Mouse (Mus musculus): ENCODE data around the gene Notch4. TPM values are rescaled to one million over a fixed set of nuclear protein-coding genes. Genes with fewer than 3 reads are reported as not detected.

The Notch4 gene
- polyA plus RNA-seq, 2 experiments: 0.67 to 0.99 TPM

DNA sequence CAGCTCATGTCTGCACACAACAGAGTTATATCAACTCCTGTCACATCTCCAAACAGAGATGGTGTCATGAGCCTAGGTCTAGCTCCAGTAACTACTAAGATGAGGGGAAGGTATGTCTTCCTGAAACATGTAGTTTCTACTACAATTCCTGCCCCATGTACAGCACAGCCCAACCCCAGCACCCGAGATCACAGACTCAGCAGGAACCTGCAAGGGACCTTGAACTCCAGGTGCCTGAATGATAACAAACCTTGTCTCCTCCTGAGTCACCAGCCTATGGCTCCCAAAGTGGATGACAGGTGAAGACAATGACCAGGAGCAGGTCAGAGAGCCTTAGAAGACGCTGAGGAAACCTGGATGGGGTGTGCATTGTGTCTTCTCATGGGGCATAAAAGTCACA is 14.2 kb upstream of the Notch4 start:
- Histone ChIP-seq H3K4me1 (replicated peaks; ENCODE audit: control insufficient read depth in 2 of 2, insufficient read depth in 2 of 2, low read length in 1 of 2) (no peaks in the 10 kb centered on the region), H3K4me2 (ENCODE audit: low read depth) (no peak overlapping the region), H3K9me3 (ENCODE audit: control insufficient read depth, low read length) (no peaks in the 10 kb centered on the region), H3K27ac (no peak overlapping the region), H3K36me3 (replicated peaks; ENCODE audit: control insufficient read depth, insufficient read depth, low read depth) (no peaks in the 10 kb centered on the region), H3K27me3 (ENCODE audit: control insufficient read depth, insufficient read depth, low read length) (no peaks in the 10 kb centered on the region), H3K9ac (replicated peaks) (no peak overlapping the region), H3K4me3 (ENCODE audit: insufficient read depth in 1 of 2, low read depth in 2 of 2, low read length in 2 of 2) (no peak overlapping the region)
- ATAC-seq (ENCODE audit: insufficient read depth): no peak
- 31% methylated on average over 2 of the region's 2 CpGs for WGBS (ENCODE audit: insufficient replicate concordance)
- TF ChIP-seq EP300 (IDR thresholded peaks at IDR 0.05; ENCODE audit: low read depth) (no peak), CTCF (IDR thresholded peaks at IDR 0.05; ENCODE audit: low read depth) (no peak)
- DNase-seq (ENCODE audit: low read depth in 3 of 3, low spot score in 3 of 3): no peak

DNA sequence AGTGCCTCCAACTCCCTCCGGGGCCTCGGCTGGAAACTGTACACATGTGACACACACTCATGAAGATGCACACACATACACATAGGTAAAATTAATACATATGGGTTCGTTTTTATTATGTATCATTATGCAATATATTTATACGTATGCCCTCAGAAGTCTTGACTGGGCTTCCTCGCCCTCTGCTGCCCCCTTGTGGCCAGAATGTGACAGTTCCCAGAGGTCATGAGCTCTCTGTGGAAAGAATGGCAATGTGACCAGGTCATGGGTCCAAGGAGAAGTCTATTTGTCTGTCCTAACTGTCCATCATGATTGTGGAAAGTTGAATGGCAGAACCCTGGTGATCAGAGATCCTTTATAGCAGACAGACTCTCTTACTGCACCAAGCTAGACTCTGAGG is 8.6 kb upstream of the Notch4 start:
- H3K9ac ChIP-seq (replicated peaks): no peak overlapping the region
- no peak for ATAC-seq (ENCODE audit: insufficient read depth)
- WGBS (ENCODE audit: insufficient replicate concordance): 16% methylated on average over 5 of the region's 5 CpGs

DNA sequence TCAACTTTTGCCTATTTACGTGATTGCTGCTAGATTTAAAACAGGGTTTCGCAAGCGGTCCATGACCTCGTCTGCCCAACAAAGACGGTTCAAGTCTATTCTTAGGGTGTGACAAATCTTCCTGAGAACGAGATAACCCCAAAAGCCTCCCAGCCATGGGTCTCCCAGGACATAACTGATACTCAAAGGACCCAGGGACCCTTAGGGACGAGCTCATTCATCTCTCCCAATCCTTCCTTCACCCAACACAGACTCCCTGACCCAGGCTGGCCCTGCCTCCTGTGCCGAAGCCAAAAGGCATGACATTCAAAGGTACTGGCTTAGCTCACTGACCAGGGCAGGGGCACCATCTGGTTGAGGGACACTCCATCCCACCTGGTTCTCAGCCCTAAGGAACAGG is 7.7 kb upstream of the Notch4 start:
- no peak overlapping the region for H3K4me3 ChIP-seq (ENCODE audit: insufficient read depth in 1 of 2, low read depth in 2 of 2, low read length in 2 of 2)
- no peak overlapping the region for H3K9ac ChIP-seq (replicated peaks)
- H3K27ac ChIP-seq: no peak overlapping the region
- H3K9me3 ChIP-seq (ENCODE audit: control insufficient read depth, low read length): no peaks in the 10 kb centered on the region
- no peak for ATAC-seq (ENCODE audit: insufficient read depth)
- no peak for DNase-seq (ENCODE audit: low read depth in 3 of 3, low spot score in 3 of 3)
- no peaks in the 10 kb centered on the region for H3K27me3 ChIP-seq (ENCODE audit: control insufficient read depth, insufficient read depth, low read length)
- no peaks in the 10 kb centered on the region for H3K36me3 ChIP-seq (replicated peaks; ENCODE audit: control insufficient read depth, insufficient read depth, low read depth)
- peaks cover 3% of the 10 kb centered on the region in 2 experiments; a peak in 3 of 4 replicates for H3K4me1 ChIP-seq (replicated peaks; ENCODE audit: control insufficient read depth in 2 of 2, insufficient read depth in 2 of 2, low read length in 1 of 2)
- no peak overlapping the region for H3K4me2 ChIP-seq (ENCODE audit: low read depth)
- TF ChIP-seq EP300 (IDR thresholded peaks at IDR 0.05; ENCODE audit: low read depth) (no peak), CTCF (IDR thresholded peaks at IDR 0.05; ENCODE audit: low read depth) (no peak)
- WGBS (ENCODE audit: insufficient replicate concordance): 54% methylated on average over 8 of the region's 8 CpGs

More for the DNA sequence above, 8.6 kb upstream of the Notch4 start:
- Histone ChIP-seq H3K27ac (no peak overlapping the region), H3K9me3 (ENCODE audit: control insufficient read depth, low read length) (no peaks in the 10 kb centered on the region), H3K36me3 (replicated peaks; ENCODE audit: control insufficient read depth, insufficient read depth, low read depth) (no peaks in the 10 kb centered on the region), H3K4me3 (ENCODE audit: insufficient read depth in 1 of 2, low read depth in 2 of 2, low read length in 2 of 2) (no peak overlapping the region), H3K4me2 (ENCODE audit: low read depth) (no peak overlapping the region), H3K4me1 (replicated peaks; ENCODE audit: control insufficient read depth in 2 of 2, insufficient read depth in 2 of 2, low read length in 1 of 2) (peaks cover 0 to 2% of the 10 kb centered on the region in 2 experiments; a peak in 2 of 4 replicates), H3K27me3 (ENCODE audit: control insufficient read depth, insufficient read depth, low read length) (no peaks in the 10 kb centered on the region)
- TF ChIP-seq EP300 (IDR thresholded peaks at IDR 0.05; ENCODE audit: low read depth): no peak
- peak; percentile 95 for TF ChIP-seq CTCF (IDR thresholded peaks at IDR 0.05; ENCODE audit: low read depth)
- peak; percentile 49 to 55 (median 50) for DNase-seq (ENCODE audit: low read depth in 3 of 3, low spot score in 3 of 3)

DNA sequence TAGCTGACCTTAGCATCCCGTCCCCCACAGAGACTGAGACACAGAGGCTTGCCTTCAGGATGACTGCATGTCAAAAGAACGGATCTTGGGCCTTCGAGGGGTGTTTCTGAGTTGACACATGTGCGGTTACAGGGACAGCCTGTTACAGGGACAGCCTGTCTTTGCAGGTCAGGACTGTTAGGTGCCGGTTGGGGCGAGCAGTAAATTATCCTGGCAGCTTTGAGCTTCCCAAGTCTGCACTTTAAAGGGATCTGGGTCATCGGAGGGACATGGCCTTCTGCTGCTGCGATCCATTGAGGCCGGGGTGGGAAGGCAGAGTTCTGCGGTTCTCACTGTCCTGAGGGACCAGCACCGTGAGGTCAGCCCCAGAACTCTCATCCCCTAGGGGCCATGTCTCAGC is 6.7 kb upstream of the Notch4 start:
- TF ChIP-seq CTCF (IDR thresholded peaks at IDR 0.05; ENCODE audit: low read depth): no peak
- TF ChIP-seq EP300 (IDR thresholded peaks at IDR 0.05; ENCODE audit: low read depth): no peak
- ATAC-seq (ENCODE audit: insufficient read depth) (no peak), DNase-seq (ENCODE audit: low read depth in 3 of 3, low spot score in 3 of 3) (no peak)
- Histone ChIP-seq H3K4me1 (replicated peaks; ENCODE audit: control insufficient read depth in 2 of 2, insufficient read depth in 2 of 2, low read length in 1 of 2) (peaks cover 3 to 4% of the 10 kb centered on the region in 2 experiments; a peak in 3 of 4 replicates), H3K9ac (replicated peaks) (no peak overlapping the region), H3K27me3 (ENCODE audit: control insufficient read depth, insufficient read depth, low read length) (no peaks in the 10 kb centered on the region), H3K9me3 (ENCODE audit: control insufficient read depth, low read length) (no peaks in the 10 kb centered on the region), H3K4me2 (ENCODE audit: low read depth) (no peak overlapping the region), H3K27ac (no peak overlapping the region), H3K4me3 (ENCODE audit: insufficient read depth in 1 of 2, low read depth in 2 of 2, low read length in 2 of 2) (no peak overlapping the region), H3K36me3 (replicated peaks; ENCODE audit: control insufficient read depth, insufficient read depth, low read depth) (no peaks in the 10 kb centered on the region)
- WGBS (ENCODE audit: insufficient replicate concordance): 54% methylated on average over 11 of the region's 11 CpGs

DNA sequence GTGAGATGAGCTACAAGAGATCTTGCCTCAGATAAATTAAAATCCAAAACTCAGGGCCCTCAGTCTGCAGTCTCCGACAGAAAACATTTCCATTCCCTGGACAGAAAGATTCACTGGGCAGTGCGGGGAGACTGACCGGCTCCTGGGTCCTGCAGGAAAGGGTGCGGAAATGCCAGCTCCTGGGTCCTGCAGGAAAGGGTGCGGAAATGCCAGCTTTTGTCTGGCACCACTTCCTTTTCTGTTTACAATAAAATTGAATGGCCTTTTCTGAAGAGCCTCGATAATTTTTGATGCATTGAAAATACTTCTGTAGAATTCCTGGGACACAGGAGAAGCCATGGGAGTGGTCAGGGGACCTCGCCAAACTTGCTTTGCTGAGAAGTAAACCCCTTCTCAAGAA is 5.0 kb upstream of the Notch4 start:
- WGBS (ENCODE audit: insufficient replicate concordance): 71% methylated on average over 7 of the region's 7 CpGs
- ATAC-seq (ENCODE audit: insufficient read depth) (no peak), DNase-seq (ENCODE audit: low read depth in 3 of 3, low spot score in 3 of 3) (no peak)

More for the DNA sequence above, 5.0 kb upstream of the Notch4 start:
- Histone ChIP-seq H3K4me3 (ENCODE audit: insufficient read depth in 1 of 2, low read depth in 2 of 2, low read length in 2 of 2) (no peak overlapping the region), H3K27me3 (ENCODE audit: control insufficient read depth, insufficient read depth, low read length) (no peaks in the 10 kb centered on the region), H3K9ac (replicated peaks) (no peak overlapping the region), H3K36me3 (replicated peaks; ENCODE audit: control insufficient read depth, insufficient read depth, low read depth) (no peaks in the 10 kb centered on the region), H3K9me3 (ENCODE audit: control insufficient read depth, low read length) (no peaks in the 10 kb centered on the region), H3K4me1 (replicated peaks; ENCODE audit: control insufficient read depth in 2 of 2, insufficient read depth in 2 of 2, low read length in 1 of 2) (peaks cover 3 to 4% of the 10 kb centered on the region in 2 experiments; a peak in 3 of 4 replicates), H3K27ac (no peak overlapping the region), H3K4me2 (ENCODE audit: low read depth) (no peak overlapping the region)
- TF ChIP-seq EP300 (IDR thresholded peaks at IDR 0.05; ENCODE audit: low read depth) (no peak), CTCF (IDR thresholded peaks at IDR 0.05; ENCODE audit: low read depth) (no peak)
